Mouse (Mus musculus) brain, embryonic 14.5 days (tissue): ENCODE results near the gene Sntb2.

ENCODE experiments used
- CTCF ChIP-seq: fragments of 200-500 bp; IDR thresholded peaks from 2 replicates; pipeline ENCODE4 v1.5.1; 2012; ENCODE audit warnings: inconsistent platforms, mild to moderate bottlenecking, moderate library complexity, borderline replicate concordance; ENCODE audit not compliant: insufficient read depth, insufficient read length; ENCODE audit errors: extremely low read depth
- POLR2A ChIP-seq: fragments of 200-500 bp; IDR thresholded peaks from 2 replicates; pipeline ENCODE4 v1.6.1; 2012; ENCODE audit warnings: mild to moderate bottlenecking, inconsistent platforms, borderline replicate concordance; ENCODE audit not compliant: poor library complexity, insufficient read depth, insufficient read length, severe bottlenecking; ENCODE audit errors: extremely low read depth

- no peak for TF ChIP-seq CTCF
- TF ChIP-seq POLR2A: no peak
These were observed 1.7 kb downstream of the Sntb2 start for GRCm38 (mm10) chr8:106937081-106937800.
